Mouse (Mus musculus): Measurements from ENCODE around the gene Prss41.

- no peak for TF ChIP-seq POLR2A (IDR thresholded peaks at IDR 0.05; ENCODE audit: borderline replicate concordance, control insufficient read depth, low read depth, low read length)
- no peak for TF ChIP-seq CTCF (IDR thresholded peaks at IDR 0.05; ENCODE audit: control insufficient read depth, insufficient read depth, low read length)
Observed at GRCm38 (mm10) chr17:23807918-23808317, 36.1 kb downstream of the Prss41 start.
